Mouse (Mus musculus) liver, embryonic 14.5 days (tissue): ENCODE measurements around the gene Ppfibp2. TPM values are rescaled to one million over a fixed set of nuclear protein-coding genes. Genes with fewer than 3 reads are reported as not detected.
A peak's percentile ranks its signal among the peaks of the same experiment; 100 is the strongest.

ENCODE experiments used
- ATAC-seq: fragments of 200-750 bp; cut with Nextera tagmentation; 2 replicates; pipeline ENCODE4 v1.8.0; 2017; ENCODE audit warnings: moderate number of reproducible peaks, mild to moderate bottlenecking, moderate library complexity; ENCODE audit not compliant: insufficient read depth
- DNase-seq, 3 experiments: peaks; one replicate each; pipeline ENCODE4 v3.0.0-alpha.2; 2012 to 2013; ENCODE audit warnings: low read depth in 3 of 3, low spot score in 3 of 3
- H3K27ac ChIP-seq: fragments of 300-500 bp; sonication (generic); 2 replicates; pipeline ENCODE4 v1.5.1; 2014; ENCODE audit warnings: moderate library complexity, mild to moderate bottlenecking, control low read depth, inconsistent platforms
- H3K27me3 ChIP-seq: fragments of 300-500 bp; sonication (generic); 2 replicates; pipeline ENCODE4 v1.6.1; 2014; ENCODE audit warnings: mild to moderate bottlenecking, low read length, moderate library complexity; ENCODE audit not compliant: control insufficient read depth, insufficient read depth
- H3K36me3 ChIP-seq: fragments of 300-500 bp; sonication (generic); replicated peaks from 2 replicates; pipeline ENCODE4 v1.6.1; 2014; ENCODE audit warnings: low read depth; ENCODE audit not compliant: control insufficient read depth, insufficient read depth
- H3K4me1 ChIP-seq, 2 experiments: fragments of 200-500 bp in 1 of 2; fragments of 300-500 bp in 1 of 2; sonication (generic) in 1 of 2; replicated peaks; 2 replicates each; pipeline ENCODE4 v1.6.1; 2012 to 2014; ENCODE audit warnings: antibody characterized with exemption in 1 of 2, inconsistent platforms in 1 of 2, low read length in 1 of 2; ENCODE audit not compliant: control insufficient read depth in 2 of 2, insufficient read depth in 2 of 2
- H3K4me2 ChIP-seq: fragments of 300-500 bp; sonication (generic); 2 replicates; pipeline ENCODE4 v1.6.1; 2014; ENCODE audit warnings: low read depth, mild to moderate bottlenecking, control low read depth, moderate library complexity
- H3K4me3 ChIP-seq, 2 experiments: fragments of 200-500 bp in 1 of 2; fragments of 300-500 bp in 1 of 2; sonication (generic) in 1 of 2; 2 replicates each; pipeline ENCODE4 v1.5.1; 2012 to 2014; ENCODE audit warnings: low read depth in 2 of 2, low read length in 2 of 2, mild to moderate bottlenecking in 2 of 2, control low read depth in 1 of 2, inconsistent platforms in 1 of 2, moderate library complexity in 1 of 2; ENCODE audit not compliant: insufficient read depth in 1 of 2
- H3K9ac ChIP-seq: fragments of 300-500 bp; sonication (generic); replicated peaks from 2 replicates; pipeline ENCODE4 v1.6.1; 2014; ENCODE audit warnings: mild to moderate bottlenecking, control low read depth, moderate library complexity
- H3K9me3 ChIP-seq: fragments of 300-500 bp; sonication (generic); 2 replicates; pipeline ENCODE4 v1.6.1; 2016; ENCODE audit warnings: low read length, mixed read lengths; ENCODE audit not compliant: control insufficient read depth
- CTCF ChIP-seq: IDR thresholded peaks from 2 replicates; pipeline ENCODE4 v1.5.1; 2016; ENCODE audit warnings: antibody characterized with exemption, low read depth, control low read depth
- EP300 ChIP-seq: IDR thresholded peaks from 2 replicates; pipeline ENCODE4 v1.6.1; 2016; ENCODE audit warnings: antibody characterized with exemption, low read depth
- WGBS: fragments of 180-500 bp; shearing (Covaris S2); extraction: QIAGEN DNeasy Blood & Tissue Kit; methylation state at CpG from one replicate; pipeline ENCODE4 v1.1.7; 2014; ENCODE audit not compliant: insufficient replicate concordance; 5-methylcytosine and 5-hydroxymethylcytosine counted together
- polyA plus RNA-seq, 2 experiments: library from polyadenylated mRNA; depleted of rRNA in 1 of 2; stranded (reverse) in 1 of 2; unstranded in 1 of 2; fragments of >200 nt; fragmentation: Nextera tagmentation in 1 of 2; extraction: Ambion mirVana in 1 of 2; gene quantifications; 2 replicates each; pipeline versions ENCODE4 v1.2.1 to v1.2.3; 2012 to 2014

The Ppfibp2 gene
- polyA plus RNA-seq, 2 experiments: 2.5 to 3.1 TPM

GRCm38 (mm10) chr7:107573856-107574255, 21.2 kb upstream of the Ppfibp2 start:
- TF ChIP-seq EP300 (no peak), CTCF (peak; percentile 24; the same call in 1 of the 2 replicates)
- Histone ChIP-seq H3K4me1 (no peaks in the 10 kb centered on the region), H3K9ac (no peak overlapping the region), H3K9me3 (no peaks in the 10 kb centered on the region), H3K36me3 (no peaks in the 10 kb centered on the region), H3K4me3 (no peak overlapping the region), H3K4me2 (no peak overlapping the region), H3K27me3 (no peaks in the 10 kb centered on the region), H3K27ac (no peak overlapping the region)
- WGBS: 44% methylated on average over 2 of the region's 2 CpGs
- ATAC-seq (no peak), DNase-seq (no peak)

- Histone ChIP-seq H3K4me1 (no peaks in the 10 kb centered on the region), H3K27me3 (no peaks in the 10 kb centered on the region), H3K27ac (no peak overlapping the region), H3K36me3 (no peaks in the 10 kb centered on the region), H3K4me2 (no peak overlapping the region), H3K9ac (no peak overlapping the region), H3K9me3 (no peaks in the 10 kb centered on the region), H3K4me3 (no peak overlapping the region)
- TF ChIP-seq CTCF (no peak), EP300 (no peak)
- 46% methylated on average over 3 of the region's 3 CpGs for WGBS
- DNase-seq (no peak), ATAC-seq (no peak)
Measured at GRCm38 (mm10) chr7:107574276-107574675, 20.7 kb upstream of the Ppfibp2 start.

- no peaks in the 10 kb centered on the region for H3K36me3 ChIP-seq
- no peak overlapping the region for H3K9ac ChIP-seq
- H3K4me1 ChIP-seq: peaks cover 0 to 6% of the 10 kb centered on the region in 2 experiments; a peak in 1 of 4 replicates
- no peak for ATAC-seq
- no peaks in the 10 kb centered on the region for H3K9me3 ChIP-seq
- no peaks in the 10 kb centered on the region for H3K27me3 ChIP-seq
- WGBS: 43% methylated on average over 2 of the region's 2 CpGs
- DNase-seq: no peak
- TF ChIP-seq EP300: no peak
- no peak for TF ChIP-seq CTCF
- H3K27ac ChIP-seq: no peak overlapping the region
- no peak overlapping the region for H3K4me3 ChIP-seq
- H3K4me2 ChIP-seq: no peak overlapping the region
Measured at GRCm38 (mm10) chr7:107592641-107593040, 2.4 kb upstream of the Ppfibp2 start.

- Histone ChIP-seq H3K4me3 (peak overlapping the region in 1 of 2 experiments; percentile 50; a peak in 2 of 4 replicates), H3K27me3 (no peaks in the 10 kb centered on the region), H3K36me3 (no peaks in the 10 kb centered on the region), H3K4me1 (peaks cover 0 to 8% of the 10 kb centered on the region in 2 experiments; a peak in 2 of 4 replicates), H3K9me3 (no peaks in the 10 kb centered on the region), H3K4me2 (peak overlapping the region; percentile 74), H3K9ac (no peak overlapping the region), H3K27ac (no peak overlapping the region)
- TF ChIP-seq EP300: no peak
- no peak for TF ChIP-seq CTCF
- ATAC-seq (no peak), DNase-seq (no peak)
- 8% methylated on average over 7 of the region's 7 CpGs for WGBS
Measured at GRCm38 (mm10) chr7:107593904-107594303, 1.1 kb upstream of the Ppfibp2 start.

GRCm38 (mm10) chr7:107594325-107594856, 616 bp upstream of the Ppfibp2 start:
- Histone ChIP-seq H3K4me1 (peaks cover 0 to 8% of the 10 kb centered on the region in 2 experiments; a peak in 2 of 4 replicates), H3K27ac (no peak overlapping the region), H3K4me2 (peak overlapping the region; percentile 74), H3K36me3 (no peaks in the 10 kb centered on the region), H3K4me3 (peak overlapping the region; percentile 50 to 76), H3K9ac (no peak overlapping the region), H3K27me3 (no peaks in the 10 kb centered on the region), H3K9me3 (no peaks in the 10 kb centered on the region)
- under 1% methylated on average over 16 of the region's 16 CpGs for WGBS
- DNase-seq: peak in 2 of 3 experiments; percentile 13 to 22
- ATAC-seq: peak; percentile 69
- TF ChIP-seq CTCF: peak; percentile 53; the same call in 1 of the 2 replicates
- TF ChIP-seq EP300: no peak
